Mouse (Mus musculus) NIH3T3 (cell line): ENCODE measurements around the gene Zfp217.

Experiments used
- DNase-seq: peaks from one replicate; pipeline ENCODE4 v3.0.0-alpha.2; 2012; ENCODE audit warnings: low read depth

The Zfp217 gene

GRCm38 (mm10) chr2:170133093-170133731 lies 14.7 kb downstream of the Zfp217 start:
- peak; percentile 96 for DNase-seq

- DNase-seq, result no peak
Observed at GRCm38 (mm10) chr2:170132716-170133092, 15.2 kb downstream of the Zfp217 start.

- peak; percentile 73 for DNase-seq
Observed at GRCm38 (mm10) chr2:170131981-170132460, 15.9 kb downstream of the Zfp217 start.

- peak; percentile 94 for DNase-seq
Observed at GRCm38 (mm10) chr2:170130780-170131645, 16.9 kb downstream of the Zfp217 start.

- peak; percentile 61 for DNase-seq
Observed at GRCm38 (mm10) chr2:170129923-170130779, 17.8 kb downstream of the Zfp217 start.

GRCm38 (mm10) chr2:170129248-170129922 lies 18.5 kb downstream of the Zfp217 start:
- peak; percentile 56 for DNase-seq

- no peak for DNase-seq
Observed at GRCm38 (mm10) chr2:170128461-170129247, 19.2 kb downstream of the Zfp217 start.

GRCm38 (mm10) chr2:170127523-170127922 lies 20.4 kb downstream of the Zfp217 start:
- DNase-seq, result no peak

- DNase-seq, result no peak
Observed at GRCm38 (mm10) chr2:170126266-170126665, 21.6 kb downstream of the Zfp217 start.

GRCm38 (mm10) chr2:170122197-170122596 lies 25.7 kb downstream of the Zfp217 start:
- no peak for DNase-seq

GRCm38 (mm10) chr2:170120139-170121027 lies 27.5 kb downstream of the Zfp217 start:
- peak; percentile 90 for DNase-seq

GRCm38 (mm10) chr2:170116704-170117281 lies 31.1 kb downstream of the Zfp217 start:
- DNase-seq, result peak; percentile 91

GRCm38 (mm10) chr2:170110306-170110705 lies 37.6 kb downstream of the Zfp217 start:
- no peak for DNase-seq

- no peak for DNase-seq
Observed at GRCm38 (mm10) chr2:170109528-170109927, 38.4 kb downstream of the Zfp217 start.

- DNase-seq, result no peak
Observed at GRCm38 (mm10) chr2:170107791-170108190, 40.1 kb downstream of the Zfp217 start.

- DNase-seq, result no peak
Observed at GRCm38 (mm10) chr2:170106000-170106399, 41.9 kb downstream of the Zfp217 start.

- DNase-seq, result no peak
Observed at GRCm38 (mm10) chr2:170104396-170104795, 43.5 kb downstream of the Zfp217 start.

- peak; percentile 53 for DNase-seq
Observed at GRCm38 (mm10) chr2:170103852-170104251, 44.1 kb downstream of the Zfp217 start.

- no peak for DNase-seq
Observed at GRCm38 (mm10) chr2:170103341-170103740, 44.6 kb downstream of the Zfp217 start.
